Mouse (Mus musculus) testis, adult 2 months (tissue): ENCODE measurements at regions not wholly inside any gene's neighbourhood (a gene's known extent, or its start where the extent isn't known, plus 50 kb on each side); places are given as distances from the start of the nearest gene placed in this dataset.

Experiments used
- H3K27ac ChIP-seq: fragments of 200-500 bp; 2 replicates; pipeline ENCODE4 v1.5.1; 2012; ENCODE audit warnings: low read depth, low read length; ENCODE audit not compliant: control insufficient read depth, insufficient read depth
- H3K27me3 ChIP-seq: fragments of 200-500 bp; 2 replicates; pipeline ENCODE4 v1.6.1; 2012; ENCODE audit warnings: mild to moderate bottlenecking, low read length, moderate library complexity; ENCODE audit not compliant: control insufficient read depth, insufficient read depth
- H3K36me3 ChIP-seq: fragments of 200-500 bp; 2 replicates; pipeline ENCODE4 v1.6.1; 2012; ENCODE audit warnings: mild to moderate bottlenecking, low read length; ENCODE audit not compliant: control insufficient read depth, insufficient read depth
- H3K4me1 ChIP-seq: fragments of 200-500 bp; 2 replicates; pipeline ENCODE4 v1.6.1; 2012; ENCODE audit warnings: low read length; ENCODE audit not compliant: control insufficient read depth, insufficient read depth
- H3K4me3 ChIP-seq: fragments of 200-500 bp; 2 replicates; pipeline ENCODE4 v1.5.1; 2012; ENCODE audit warnings: low read depth, mild to moderate bottlenecking, low read length, moderate library complexity, mixed read lengths; ENCODE audit not compliant: control insufficient read depth
- CTCF ChIP-seq: fragments of 200-500 bp; IDR thresholded peaks from 2 replicates; pipeline ENCODE4 v1.5.1; 2012; ENCODE audit warnings: low read depth, mild to moderate bottlenecking, inconsistent platforms, low read length, moderate library complexity; ENCODE audit not compliant: control insufficient read depth, insufficient read depth, insufficient replicate concordance
- POLR2A ChIP-seq: fragments of 200-500 bp; IDR thresholded peaks from 2 replicates; pipeline ENCODE4 v1.6.1; 2012; ENCODE audit warnings: low read depth, mild to moderate bottlenecking, inconsistent platforms, low read length, moderate library complexity; ENCODE audit not compliant: control insufficient read depth

GRCm38 (mm10) chr11:18581078-18581800 lies 437.5 kb downstream of the Meis1 start:
- TF ChIP-seq CTCF (no peak), POLR2A (no peak)
- Histone ChIP-seq H3K4me1 (no peaks in the 10 kb centered on the region), H3K27me3 (no peaks in the 10 kb centered on the region), H3K27ac (no peak overlapping the region), H3K4me3 (no peak overlapping the region), H3K36me3 (no peaks in the 10 kb centered on the region)

DNA sequence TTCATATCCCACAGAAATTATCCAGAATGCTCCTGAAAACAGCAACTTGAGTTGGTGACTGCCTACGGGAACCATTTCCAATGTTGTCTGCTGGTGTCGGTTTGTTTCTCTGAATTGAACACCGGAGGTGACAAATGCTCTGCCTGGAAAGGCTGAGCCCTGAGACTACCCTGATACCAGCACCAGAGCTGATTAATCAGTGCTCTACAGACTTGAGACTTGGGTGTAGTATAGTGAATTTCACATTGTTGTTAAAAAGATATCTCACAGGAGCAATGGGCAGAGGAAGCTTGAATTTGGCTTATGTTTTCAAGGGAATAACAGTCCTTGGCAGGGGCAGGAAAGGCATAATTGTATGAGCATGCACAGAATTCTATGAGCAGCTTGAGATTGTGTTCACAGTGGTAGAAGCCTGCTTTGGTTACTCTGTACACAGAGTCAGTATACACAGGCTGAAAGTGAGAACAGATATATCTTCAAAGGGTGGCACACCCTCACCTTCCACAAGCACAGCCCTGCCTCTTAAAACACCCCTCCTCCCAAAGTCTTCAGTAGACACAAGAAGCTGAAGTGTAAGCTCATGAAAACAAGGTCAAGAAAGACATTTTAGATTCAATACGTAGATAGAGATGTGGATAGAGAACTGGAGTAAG lies 447.1 kb downstream of the Meis1 start:
- no peaks in the 10 kb centered on the region for H3K36me3 ChIP-seq
- no peaks in the 10 kb centered on the region for H3K27me3 ChIP-seq
- H3K27ac ChIP-seq, result no peak overlapping the region
- TF ChIP-seq POLR2A (no peak), CTCF (no peak)
- H3K4me1 ChIP-seq, result no peaks in the 10 kb centered on the region
- H3K4me3 ChIP-seq, result no peak overlapping the region

- Histone ChIP-seq H3K27me3 (no peaks in the 10 kb centered on the region), H3K27ac (no peak overlapping the region), H3K4me1 (no peaks in the 10 kb centered on the region), H3K36me3 (no peaks in the 10 kb centered on the region), H3K4me3 (no peak overlapping the region)
- TF ChIP-seq CTCF (no peak), POLR2A (no peak)
Observed at GRCm38 (mm10) chr11:18563011-18563410, 455.8 kb downstream of the Meis1 start.

DNA sequence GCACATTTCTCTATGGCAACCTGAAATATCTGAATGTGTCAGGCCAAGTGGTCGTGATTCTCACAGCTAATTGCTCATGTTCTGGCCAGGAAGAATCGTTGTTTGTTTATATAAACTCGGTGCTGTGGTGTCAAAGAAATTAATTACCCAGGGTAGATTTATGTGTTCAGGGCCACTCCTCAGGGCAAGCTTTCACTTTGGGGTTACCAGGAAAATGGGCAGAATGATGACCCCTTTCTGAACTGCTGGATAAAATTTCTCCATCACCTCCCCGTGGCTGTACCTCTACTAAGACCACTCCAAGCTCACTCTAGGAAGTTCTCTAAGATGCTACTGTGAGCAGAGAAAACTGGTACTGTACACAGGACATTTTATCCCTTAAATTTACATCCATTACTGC lies 460.1 kb downstream of the Meis1 start:
- no peak overlapping the region for H3K27ac ChIP-seq
- no peaks in the 10 kb centered on the region for H3K4me1 ChIP-seq
- H3K4me3 ChIP-seq, result no peak overlapping the region
- TF ChIP-seq CTCF (no peak), POLR2A (no peak)
- no peaks in the 10 kb centered on the region for H3K36me3 ChIP-seq
- no peaks in the 10 kb centered on the region for H3K27me3 ChIP-seq

GRCm38 (mm10) chr11:18535592-18535857 lies 483.3 kb downstream of the Meis1 start:
- H3K4me1 ChIP-seq, result no peaks in the 10 kb centered on the region
- H3K27ac ChIP-seq, result no peak overlapping the region
- no peaks in the 10 kb centered on the region for H3K36me3 ChIP-seq
- TF ChIP-seq CTCF (no peak), POLR2A (no peak)
- H3K27me3 ChIP-seq, result no peaks in the 10 kb centered on the region
- no peak overlapping the region for H3K4me3 ChIP-seq

- Histone ChIP-seq H3K4me1 (no peaks in the 10 kb centered on the region), H3K27ac (no peak overlapping the region), H3K36me3 (no peaks in the 10 kb centered on the region), H3K4me3 (no peak overlapping the region), H3K27me3 (no peaks in the 10 kb centered on the region)
- TF ChIP-seq CTCF, result no peak
- TF ChIP-seq POLR2A, result no peak
Observed at GRCm38 (mm10) chr11:18534807-18535591, 483.8 kb downstream of the Meis1 start.
